In genomic region chr1:89456456-89456855, GRCm38 (mm10) we compare ENCODE assay signal across 8 mouse cellular contexts. TPM values are rescaled to one million over a fixed set of nuclear protein-coding genes. Genes with fewer than 3 reads are reported as not detected.
DNase-seq lines count a peak whose midpoint lies in the region; ATAC-seq and TF ChIP-seq lines count a peak whose summit lies in the region.

No protein-coding gene starts in this region.

- peak overlapping the region; percentile 84 for H3K4me3 ChIP-seq in layer of hippocampus, adult 2 months
- peak overlapping the region; percentile 90 for H3K4me3 ChIP-seq in embryonic facial prominence, embryonic 12.5 days
- peak overlapping the region; percentile 83 for H3K4me3 ChIP-seq in intestine, postnatal 0 days (ENCODE audit: low read depth, low read length)

- peak overlapping the region; percentile 89 for H3K4me2 ChIP-seq in embryonic facial prominence, embryonic 12.5 days (replicated peaks)
- peak overlapping the region; percentile 98 for H3K4me2 ChIP-seq in intestine, postnatal 0 days (replicated peaks; ENCODE audit: low read depth)

- no peak overlapping the region for H3K9ac ChIP-seq in embryonic facial prominence, embryonic 12.5 days
- H3K9ac ChIP-seq in intestine, postnatal 0 days (ENCODE audit: low read depth, low read length): no peak overlapping the region

- ATAC-seq in embryonic facial prominence, embryonic 12.5 days (ENCODE audit: insufficient number of reproducible peaks, insufficient read depth, low FRiP score, low TSS enrichment): no peak
- no peak for ATAC-seq in intestine, postnatal 0 days

- TF ChIP-seq CTCF in layer of hippocampus, adult 2 months (conservative IDR thresholded peaks at IDR 0.05): peak; percentile 40
- peak; percentile 58 for TF ChIP-seq CTCF in intestine, postnatal 0 days (IDR thresholded peaks at IDR 0.05; ENCODE audit: low read depth)

- peak overlapping the region; percentile 83 for H3K27ac ChIP-seq in layer of hippocampus, adult 2 months
- no peak overlapping the region for H3K27ac ChIP-seq in embryonic facial prominence, embryonic 12.5 days
- no peak overlapping the region for H3K27ac ChIP-seq in intestine, postnatal 0 days (ENCODE audit: low read depth, low read length)

- H3K4me1 ChIP-seq in embryonic facial prominence, embryonic 12.5 days: peaks cover 24% of the 10 kb centered on the region
- peaks cover 8% of the 10 kb centered on the region; the same call in 1 of the 2 replicates for H3K4me1 ChIP-seq in intestine, postnatal 0 days (replicated peaks; ENCODE audit: control insufficient read depth, insufficient read depth, low read length)

- DNase-seq in layer of hippocampus, adult 2 months (ENCODE audit: low spot score in 2 of 2): no peak
- no peak for DNase-seq in layer of hippocampus, postnatal 25 days (ENCODE audit: extremely low spot score in 1 of 2, low spot score in 1 of 2)
- DNase-seq in lung, postnatal 25 days (ENCODE audit: low spot score): peak; percentile 26
- DNase-seq in thymus, postnatal 36 days: no peak
- no peak for DNase-seq in layer of hippocampus, adult 18-20 months (ENCODE audit: low spot score in 2 of 2)
- DNase-seq in urinary bladder, postnatal 14 days (ENCODE audit: low spot score): no peak

- 34% methylated on average over 5 of the region's 5 CpGs for WGBS in embryonic facial prominence, embryonic 12.5 days
- WGBS in intestine, postnatal 0 days: 26% methylated on average over 5 of the region's 5 CpGs

- 0 out of 2 replicates have a peak, but pooled peaks cover 6% of the 10 kb centered on the region for H3K9me3 ChIP-seq in embryonic facial prominence, embryonic 12.5 days
- no peaks in the 10 kb centered on the region for H3K9me3 ChIP-seq in intestine, postnatal 0 days (ENCODE audit: control insufficient read depth)

- no peaks in the 10 kb centered on the region for H3K27me3 ChIP-seq in embryonic facial prominence, embryonic 12.5 days
- no peaks in the 10 kb centered on the region for H3K27me3 ChIP-seq in intestine, postnatal 0 days (replicated peaks; ENCODE audit: control insufficient read depth, insufficient read depth, low read length)

- no peaks in the 10 kb centered on the region for H3K36me3 ChIP-seq in embryonic facial prominence, embryonic 12.5 days
- H3K36me3 ChIP-seq in intestine, postnatal 0 days (ENCODE audit: control insufficient read depth, insufficient read depth): no peaks in the 10 kb centered on the region

RNA-seq across cellular contexts. Expression of gene Agap1, which starts 1.9 kb away (rescaled TPM):
- total RNA-seq in layer of hippocampus, adult 2 months (2021): 100 to 1,000 TPM; 292 to 293 TPM
- total RNA-seq in layer of hippocampus, postnatal 25 days (2021): 100 to 1,000 TPM; 255 to 275 TPM
- polyA plus RNA-seq in embryonic facial prominence, embryonic 12.5 days (2016; fragmentation: Nextera tagmentation; extraction: Ambion mirVana): 22.7 and 24.6 TPM in 2 replicates
- 6.1 and 7.0 TPM in 2 replicates for polyA plus RNA-seq in intestine, postnatal 0 days (2015; fragmentation: Nextera tagmentation; extraction: Ambion mirVana)
- 100 to 1,000 TPM; 289 to 304 TPM for total RNA-seq in layer of hippocampus, adult 18-20 months (2021)
